Mouse (Mus musculus) E14TG2a.4 (cell line): ENCODE measurements at regions not wholly inside any gene's neighbourhood (a gene's known extent, or its start where the extent isn't known, plus 50 kb on each side); places are given as distances from the start of the nearest gene placed in this dataset.

ENCODE experiments used
- CTCF ChIP-seq: conservative IDR thresholded peaks from 2 replicates; pipeline ENCODE4 v1.5.1; 2014; ENCODE audit warnings: low read length
- NANOG ChIP-seq: IDR thresholded peaks from 2 replicates; pipeline ENCODE4 v1.6.1; 2014; ENCODE audit warnings: borderline replicate concordance, low read length, mixed read lengths
- POU5F1 ChIP-seq: IDR thresholded peaks from 2 replicates; pipeline ENCODE4 v1.6.1; 2014; ENCODE audit warnings: low read length, borderline replicate concordance

DNA sequence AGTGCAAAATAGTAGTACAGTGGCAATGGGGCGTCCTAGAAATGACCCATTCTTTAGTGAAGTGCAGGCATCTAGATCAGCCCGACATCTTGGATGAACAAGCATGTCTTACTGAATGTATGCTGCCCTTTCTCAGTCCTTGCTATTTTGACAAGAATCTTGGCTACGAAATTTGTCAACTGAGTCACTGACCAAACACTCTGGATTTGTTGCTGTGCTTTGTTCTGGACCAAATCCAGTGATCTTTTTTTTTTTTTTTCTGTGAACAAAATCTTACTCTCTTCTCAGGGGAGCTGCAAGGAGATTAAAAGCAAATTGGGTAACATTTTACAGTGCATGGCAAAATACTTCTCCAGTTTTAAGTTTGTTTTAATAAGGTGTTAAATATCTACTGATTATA, 320.9 kb upstream of the Adgrl4 start:
- no peak for TF ChIP-seq CTCF
- TF ChIP-seq NANOG: no peak
- no peak for TF ChIP-seq POU5F1
